Mouse (Mus musculus) NIH3T3 (cell line): ENCODE measurements at regions not wholly inside any gene's neighbourhood (a gene's known extent, or its start where the extent isn't known, plus 50 kb on each side); places are given as distances from the start of the nearest gene placed in this dataset.

ENCODE experiments used
- DNase-seq: peaks from one replicate; pipeline ENCODE4 v3.0.0-alpha.2; 2012; ENCODE audit warnings: low read depth

DNA sequence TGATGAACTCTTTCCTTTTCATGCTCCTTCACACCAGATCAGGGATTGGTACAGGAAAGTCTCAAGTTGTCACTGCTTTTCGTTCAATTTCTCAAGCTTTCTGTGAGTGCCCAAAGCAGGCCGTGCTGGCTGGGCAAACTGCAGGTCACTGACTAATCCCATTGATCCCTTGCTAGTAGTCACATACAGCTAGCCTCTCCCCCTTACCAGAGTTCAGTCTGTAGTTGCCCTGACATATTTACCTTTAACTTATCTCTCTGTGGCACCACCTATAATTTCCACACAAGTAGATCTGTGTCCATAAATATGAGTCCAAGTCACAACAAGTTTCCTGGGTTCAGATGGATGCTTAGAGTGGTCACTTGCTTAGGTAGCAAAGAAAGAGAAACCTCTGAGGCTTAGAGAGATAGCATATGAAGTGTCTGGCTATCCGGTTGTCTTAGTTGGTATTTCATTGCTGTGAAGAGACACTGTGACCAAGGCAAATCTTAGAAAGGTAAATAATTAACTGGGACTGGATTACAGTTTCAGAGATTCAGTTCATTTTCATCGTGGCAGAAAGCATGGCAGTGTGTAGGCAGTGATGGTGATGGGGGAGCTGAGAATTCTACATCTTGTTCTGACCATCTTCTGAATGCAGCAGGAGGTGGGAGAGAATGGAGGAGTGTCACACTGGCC, 362.8 kb upstream of the Pcsk5 start:
- no peak for DNase-seq

- no peak for DNase-seq
Observed at GRCm38 (mm10) chr19:18189102-18189742, 351.8 kb upstream of the Pcsk5 start.

GRCm38 (mm10) chr19:18188122-18188866, 350.9 kb upstream of the Pcsk5 start:
- DNase-seq = no peak

- DNase-seq = no peak
Observed at GRCm38 (mm10) chr19:18185767-18186554, 348.5 kb upstream of the Pcsk5 start.

DNA sequence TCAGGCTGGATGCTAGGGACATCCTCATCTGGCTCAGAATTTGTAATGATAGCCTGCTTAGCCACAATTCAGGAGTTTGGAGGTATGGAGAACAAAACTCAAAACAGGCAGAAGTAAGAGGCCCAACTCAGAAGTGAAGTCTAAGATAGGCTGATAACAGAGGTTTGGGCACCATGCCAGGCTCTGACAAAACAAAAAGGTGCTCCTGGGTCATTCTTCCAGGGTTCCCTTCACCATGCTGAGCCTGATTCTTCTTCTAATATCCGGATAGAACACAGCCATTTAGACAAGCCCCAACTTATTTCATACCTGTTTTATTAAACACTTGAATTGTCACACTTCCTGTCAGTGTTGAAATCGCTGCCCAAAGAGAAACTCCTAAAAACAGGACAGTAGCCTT, 347.8 kb upstream of the Pcsk5 start:
- DNase-seq = no peak

GRCm38 (mm10) chr19:18176200-18176599, 338.8 kb upstream of the Pcsk5 start:
- no peak for DNase-seq

DNA sequence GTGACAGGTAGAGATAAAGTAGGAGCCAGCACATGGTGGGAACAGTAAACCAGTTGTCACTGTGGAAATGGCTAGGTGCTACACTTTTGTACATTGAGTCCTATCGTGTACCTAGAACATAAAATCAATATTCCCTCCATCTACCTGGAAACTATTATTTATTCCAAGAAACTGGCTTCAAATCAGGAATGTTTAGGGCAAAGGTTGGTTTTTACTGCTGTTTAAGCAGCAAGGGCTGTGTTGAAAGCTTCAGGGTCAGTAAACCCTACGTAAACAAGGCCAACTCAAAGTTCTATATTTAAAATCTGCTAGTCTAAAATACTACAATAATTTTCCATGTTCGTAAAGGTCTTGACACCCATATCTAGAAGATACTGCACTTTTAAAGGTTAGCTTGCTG, 309.1 kb upstream of the Pcsk5 start:
- DNase-seq = no peak

- no peak for DNase-seq
Observed at GRCm38 (mm10) chr19:18130936-18131335, 293.5 kb upstream of the Pcsk5 start.

DNA sequence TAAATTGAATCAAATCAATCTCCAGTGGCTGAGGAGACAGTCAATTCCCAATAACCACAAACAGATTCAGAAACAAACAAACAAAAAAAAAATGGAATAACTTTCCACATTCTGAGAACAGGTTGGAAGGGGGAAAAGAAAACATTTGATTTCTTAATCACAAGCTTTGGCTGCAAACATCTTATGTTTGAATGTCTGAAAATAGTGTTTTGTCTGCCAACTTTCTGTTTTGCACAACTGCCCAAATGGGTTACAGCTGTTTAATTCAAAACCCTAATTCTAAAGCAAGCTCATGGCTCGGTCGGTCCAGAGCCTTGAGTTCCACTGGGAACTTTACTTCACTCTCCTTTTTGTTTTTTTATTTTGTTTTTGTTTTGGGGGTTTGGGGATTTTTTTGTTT, 291.4 kb upstream of the Pcsk5 start:
- peak; percentile 15 for DNase-seq

GRCm38 (mm10) chr19:18106236-18106635, 268.8 kb upstream of the Pcsk5 start:
- DNase-seq = no peak

DNA sequence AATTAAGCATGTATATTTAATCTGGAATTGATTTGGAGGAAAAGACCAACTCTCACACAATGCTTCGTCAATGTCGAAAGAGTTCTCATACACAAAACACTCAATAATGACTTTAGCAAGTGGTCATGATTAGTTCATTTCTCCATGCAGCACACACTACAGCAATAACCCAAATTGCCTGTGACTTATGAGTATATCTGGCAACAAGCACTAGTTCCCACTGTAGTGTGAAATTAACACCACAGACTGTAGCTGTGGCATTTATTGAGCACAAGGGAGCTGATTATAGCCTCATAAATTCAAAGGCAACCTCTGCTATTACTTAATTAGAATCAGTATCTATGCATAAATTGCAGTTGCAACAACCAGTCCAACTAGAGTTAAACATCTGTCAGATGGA, 267.2 kb upstream of the Pcsk5 start:
- DNase-seq = no peak

- DNase-seq = no peak
Observed at GRCm38 (mm10) chr19:18101423-18102341, 264.2 kb upstream of the Pcsk5 start.

GRCm38 (mm10) chr19:18083312-18083711, 245.9 kb upstream of the Pcsk5 start:
- DNase-seq = no peak

DNA sequence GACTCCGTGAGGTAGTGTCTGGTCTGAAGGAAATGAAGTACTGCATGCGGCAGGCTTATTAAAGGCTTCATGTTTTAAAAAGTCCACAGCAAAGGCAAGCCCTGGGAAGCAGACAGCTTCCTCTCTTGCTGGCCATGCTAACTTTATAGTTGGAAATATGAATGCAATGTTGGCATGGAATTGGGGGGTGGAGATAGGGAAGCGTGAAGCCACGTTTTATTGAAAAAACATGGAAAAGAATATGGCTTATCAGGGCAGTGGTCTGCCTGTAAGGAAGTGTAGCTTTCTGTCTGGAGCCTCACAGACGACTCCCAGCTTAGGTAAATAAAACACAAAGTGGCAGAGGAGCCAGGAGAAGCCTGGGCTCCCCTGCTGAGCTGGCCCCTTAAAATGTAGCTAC, 231.5 kb upstream of the Pcsk5 start:
- DNase-seq = no peak

DNA sequence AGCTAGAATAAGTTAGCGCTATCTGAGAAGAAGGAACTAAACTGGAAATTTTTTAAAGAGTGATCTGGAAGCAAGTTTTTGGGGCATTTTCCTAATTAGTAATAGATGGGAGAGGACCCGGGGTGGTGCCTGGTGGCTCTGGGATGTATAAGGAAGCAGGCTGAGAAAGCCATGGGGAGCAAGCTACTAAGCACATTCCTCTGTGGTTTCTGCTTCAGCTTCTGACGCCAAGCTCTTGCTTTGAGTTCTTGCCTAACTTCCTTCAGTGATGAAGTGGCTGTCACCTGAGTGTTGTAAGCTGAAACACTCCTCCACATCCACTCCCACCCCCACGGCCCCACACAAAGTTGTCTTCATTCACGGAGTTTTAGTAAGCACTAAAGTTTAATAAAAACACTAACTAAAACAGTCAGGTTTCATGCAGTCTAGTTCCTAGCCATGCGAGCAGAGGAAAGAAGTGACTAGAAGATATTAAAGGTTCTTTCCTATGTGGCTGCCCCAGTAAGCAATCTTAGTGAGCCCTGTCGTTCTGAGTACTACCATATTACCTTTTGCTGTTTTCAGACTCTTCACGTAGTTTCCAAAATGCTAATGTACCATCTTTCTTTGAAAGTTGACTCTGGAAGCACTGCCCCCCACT, 230.5 kb upstream of the Pcsk5 start:
- no peak for DNase-seq

- DNase-seq = no peak
Observed at GRCm38 (mm10) chr19:18057256-18057890, 219.9 kb upstream of the Pcsk5 start.

GRCm38 (mm10) chr19:18056414-18057254, 219.2 kb upstream of the Pcsk5 start:
- DNase-seq = no peak

- no peak for DNase-seq
Observed at GRCm38 (mm10) chr19:18050353-18050752, 212.9 kb upstream of the Pcsk5 start.

DNA sequence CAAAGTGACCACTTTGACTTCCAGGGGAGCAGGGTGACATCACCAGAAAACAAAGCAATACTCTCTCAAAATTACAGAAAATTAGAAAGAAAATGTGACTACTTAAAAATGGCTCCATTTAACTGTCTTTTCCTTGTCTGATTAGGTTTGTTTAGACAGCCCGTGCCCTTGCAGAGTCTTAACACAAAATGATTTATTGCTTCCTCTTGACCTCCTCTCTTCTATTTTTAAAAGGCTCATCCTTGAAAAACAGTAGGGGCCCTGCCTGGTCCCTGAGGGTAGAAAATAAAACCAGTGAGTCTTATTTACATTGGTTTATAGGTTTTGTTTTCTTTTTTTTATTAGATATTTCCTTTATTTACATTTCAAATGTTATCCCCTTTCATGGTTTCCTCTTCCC, 196.8 kb upstream of the Pcsk5 start:
- DNase-seq = no peak
